Mouse (Mus musculus) kidney, adult 2 months (tissue): ENCODE measurements around the gene Ets1.

Source experiments
- CTCF ChIP-seq: fragments of 200-500 bp; conservative IDR thresholded peaks from 2 replicates; pipeline ENCODE4 v1.5.1; 2011; ENCODE audit warnings: low read depth, mild to moderate bottlenecking, control low read depth, low read length, moderate library complexity, mixed read lengths; ENCODE audit not compliant: insufficient read depth, insufficient read length
- POLR2A ChIP-seq: fragments of 200-500 bp; IDR thresholded peaks from one replicate; pipeline ENCODE4 v1.6.1; 2011; ENCODE audit warnings: low read depth, low read length, control low read depth

DNA sequence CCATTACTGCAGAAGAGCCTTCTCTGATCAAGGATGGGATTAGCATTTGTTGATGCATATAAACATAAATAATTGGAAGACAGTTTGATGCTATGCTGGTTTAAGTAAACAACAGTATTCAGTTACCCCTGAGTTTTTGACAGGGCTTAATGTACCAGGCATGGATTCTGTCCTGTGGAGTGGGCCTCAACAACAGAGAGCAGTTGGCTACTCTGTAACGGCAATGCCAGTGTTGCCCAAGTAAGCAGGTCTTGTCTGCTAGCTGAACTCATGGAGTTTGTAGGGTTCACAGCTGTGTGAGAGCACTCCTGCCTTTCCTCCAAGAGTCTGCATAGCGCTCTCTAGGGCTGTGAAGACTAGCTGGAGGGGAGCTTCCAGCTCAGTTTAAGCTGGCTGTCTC, 91.0 kb downstream of the Ets1 start:
- TF ChIP-seq CTCF (no peak), POLR2A (no peak)
